Mouse (Mus musculus): ENCODE measurements around the gene Cd300e. TPM values are rescaled to one million over a fixed set of nuclear protein-coding genes. Genes with fewer than 3 reads are reported as not detected.
"Not testable (repeated sequence)": the region's sequence is repeated elsewhere in the genome, so short reads cannot be mapped to it uniquely, and the experiment has no call there.

Cd300e gene
- total RNA-seq, 1 experiment from 2014 or later, result not detected

GRCm38 (mm10) chr11:115016093-115016492 lies 45.9 kb downstream of the Cd300e start, which contains the start of gene Cd300ld2:
TSS of gene Cd300ld2 (minus strand) at chr11:115016193.
- ATAC-seq (replicated peaks; ENCODE audit: low read depth, poor library complexity, severe bottlenecking), result not testable (repeated sequence)

- peak; percentile 77 for ATAC-seq (replicated peaks; ENCODE audit: low read depth, poor library complexity, severe bottlenecking)
Measured at GRCm38 (mm10) chr11:115004070-115004469, 57.9 kb downstream of the Cd300e start.

Other genes with a start within 250 kb of the Cd300e start
- gene Gprc5c, start 211.0 kb downstream of the Cd300e start, total RNA-seq (2017), result not detected in 2 replicates
- gene Cd300a, start 172.1 kb downstream of the Cd300e start, total RNA-seq (2017), result 11.4 and 24.8 TPM in 2 replicates
- 8.5 and 9.5 TPM in 2 replicates for gene Cd300lb, start 127.8 kb downstream of the Cd300e start, total RNA-seq (2017)
- gene Cd300c, start 93.0 kb downstream of the Cd300e start, total RNA-seq (2017), result 2.7 TPM in 1 of 2 replicates, not detected in the other
- 0.55 TPM in 1 of 2 replicates, not detected in the other for gene Cd300ld, start 72.3 kb downstream of the Cd300e start, total RNA-seq (2017)
- 1.8 TPM in 1 of 2 replicates, not detected in the other for gene Cd300c2, start 60.3 kb downstream of the Cd300e start, total RNA-seq (2017)
- not detected in 2 replicates for gene Cd300ld2, start 46.0 kb downstream of the Cd300e start, total RNA-seq (2017)
- gene Cd300ld4, start 35.2 kb downstream of the Cd300e start, total RNA-seq (2017), result not detected in 2 replicates
- gene Cd300ld5, start 24.4 kb downstream of the Cd300e start, total RNA-seq (2017), result not detected in 2 replicates
- not detected in 2 replicates for gene Cd300ld3, start 13.8 kb downstream of the Cd300e start, total RNA-seq (2017)
- gene Rab37, start 29.3 kb upstream of the Cd300e start, total RNA-seq (2017), result 50.6 and 61.5 TPM in 2 replicates
- not detected in 2 replicates for gene Cd300lf, start 71.8 kb upstream of the Cd300e start, total RNA-seq (2017)
- gene Slc9a3r1, start 101.2 kb upstream of the Cd300e start, total RNA-seq (2017), result 45.5 and 53.4 TPM in 2 replicates
- 2.2 and 3.7 TPM in 2 replicates for gene Tmem104, start 125.3 kb upstream of the Cd300e start, total RNA-seq (2017)
- gene Nat9, start 125.7 kb upstream of the Cd300e start, total RNA-seq (2017), result 17.2 and 19.7 TPM in 2 replicates
- not detected in 2 replicates for gene Grin2c, start 205.1 kb upstream of the Cd300e start, total RNA-seq (2017)
- gene Fdxr, start 214.9 kb upstream of the Cd300e start, total RNA-seq (2017), result 21.5 and 29.1 TPM in 2 replicates
- gene Fads6, start 235.5 kb upstream of the Cd300e start, total RNA-seq (2017), result 0.73 and 1.6 TPM in 2 replicates
- not detected in 2 replicates for gene Otop2, start 245.0 kb upstream of the Cd300e start, total RNA-seq (2017)